Mouse (Mus musculus) thymus, adult 18-20 months (tissue): ENCODE data around the gene Clba1.
A peak's percentile ranks its signal among the peaks of the same experiment; 100 is the strongest.

Source experiments
- DNase-seq, 2 experiments: peaks; one replicate each; pipeline ENCODE4 v3.0.0; 2022; ENCODE audit warnings: mixed read lengths in 2 of 2

Gene Clba1

DNA sequence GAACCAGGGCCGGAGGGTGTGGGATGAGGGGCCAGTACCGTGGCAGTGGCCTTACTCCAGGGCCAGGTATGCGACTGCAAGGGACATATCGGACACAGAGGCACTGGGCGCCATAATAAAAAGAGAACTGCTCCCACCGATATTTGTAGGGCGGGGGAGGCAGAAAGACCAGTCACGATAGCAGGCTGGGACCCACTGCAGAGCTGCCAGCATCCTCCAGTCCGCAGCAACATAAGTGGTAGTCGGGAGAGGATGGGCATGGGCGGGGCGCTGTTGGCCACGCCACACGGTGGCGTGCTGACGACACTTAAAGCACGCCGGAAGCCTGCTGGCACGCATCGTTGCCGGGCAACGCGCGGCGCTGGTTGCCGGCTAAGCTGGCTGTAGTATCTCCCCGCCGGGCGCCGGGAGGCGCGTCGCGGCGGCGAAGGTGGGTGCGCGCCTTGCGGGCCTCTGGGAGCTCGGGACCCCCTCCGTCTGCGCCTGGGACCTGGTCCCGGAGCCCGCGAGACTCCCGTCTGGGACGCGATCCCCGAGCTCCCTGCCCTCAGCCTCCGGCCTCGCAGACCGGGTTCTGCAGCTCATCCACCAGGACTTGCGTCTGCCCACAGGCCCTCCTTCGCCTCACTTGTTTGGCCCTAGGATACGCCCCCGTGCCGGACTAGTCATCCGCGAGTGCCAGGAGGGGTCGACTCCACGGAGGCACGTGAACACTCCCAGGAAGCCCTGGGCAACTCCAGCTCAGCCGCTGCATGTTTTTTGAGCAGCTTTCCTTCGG, at the start of gene Clba1:
Gene Clba1, plus strand, starts transcription at position 351 of the 778 bp plus-strand sequence.
- peak; percentile 80 to 83 for DNase-seq

DNA sequence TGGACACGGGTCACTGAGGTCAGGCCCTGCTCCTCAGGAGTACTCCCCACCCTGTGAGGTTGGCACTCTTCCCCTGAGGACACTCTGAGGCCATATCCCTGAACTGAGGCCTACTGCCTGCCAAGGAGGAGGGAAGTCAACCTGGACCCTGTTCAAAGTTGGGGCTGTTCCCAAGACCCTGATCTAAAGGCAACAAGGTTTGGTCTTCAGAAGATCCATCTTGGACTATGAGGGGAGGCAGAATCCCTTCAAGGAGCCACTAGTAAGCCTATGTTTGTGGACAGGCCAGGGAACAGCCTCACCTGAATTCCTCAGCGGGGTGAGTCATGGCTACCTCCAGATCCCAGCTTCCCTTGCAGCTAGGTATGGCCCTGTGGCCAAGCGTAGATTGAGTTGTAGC, 49.3 kb upstream of the Clba1 start:
- no peak for DNase-seq

DNA sequence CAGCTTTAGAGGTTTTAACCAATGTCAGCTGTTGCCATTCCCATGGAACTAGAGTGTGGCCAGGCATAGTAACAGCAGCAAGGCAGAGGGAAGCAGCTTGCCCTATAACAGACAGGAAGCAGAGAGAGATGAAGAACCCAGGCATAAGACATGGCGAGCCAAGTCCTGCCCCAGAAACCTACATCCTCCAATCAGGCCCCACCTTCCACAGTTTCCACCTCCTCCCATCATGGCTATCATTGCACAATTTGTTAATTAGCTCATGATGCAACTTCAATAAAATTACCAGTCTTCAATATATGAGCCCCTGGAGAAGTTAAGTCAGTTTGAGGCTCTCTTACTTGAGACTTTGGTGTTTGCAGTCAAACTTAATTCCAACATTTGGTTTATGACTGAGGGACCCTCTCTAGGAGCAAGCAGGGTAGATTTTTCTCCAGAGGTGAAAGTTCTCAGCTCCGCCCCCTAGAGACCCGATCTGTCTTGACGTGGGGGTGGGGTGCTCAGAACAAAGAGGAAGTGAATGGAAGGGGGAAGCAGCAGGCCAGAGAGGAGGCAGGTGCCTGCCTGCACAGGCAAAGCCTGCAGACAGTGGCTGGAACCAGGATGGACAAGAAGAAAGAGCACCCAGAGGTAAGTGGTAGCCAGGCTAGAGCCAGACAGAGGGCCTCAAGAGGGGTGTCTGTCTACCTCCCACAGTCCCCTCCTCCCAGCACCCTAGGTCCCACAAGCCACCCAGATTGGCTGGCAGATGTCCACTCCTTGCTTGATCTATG, 48.4 kb upstream of the Clba1 start, which contains the start of gene Pld4:
Gene Pld4, plus strand, starts transcription at position 502 of the 773 bp plus-strand sequence.
- no peak for DNase-seq

DNA sequence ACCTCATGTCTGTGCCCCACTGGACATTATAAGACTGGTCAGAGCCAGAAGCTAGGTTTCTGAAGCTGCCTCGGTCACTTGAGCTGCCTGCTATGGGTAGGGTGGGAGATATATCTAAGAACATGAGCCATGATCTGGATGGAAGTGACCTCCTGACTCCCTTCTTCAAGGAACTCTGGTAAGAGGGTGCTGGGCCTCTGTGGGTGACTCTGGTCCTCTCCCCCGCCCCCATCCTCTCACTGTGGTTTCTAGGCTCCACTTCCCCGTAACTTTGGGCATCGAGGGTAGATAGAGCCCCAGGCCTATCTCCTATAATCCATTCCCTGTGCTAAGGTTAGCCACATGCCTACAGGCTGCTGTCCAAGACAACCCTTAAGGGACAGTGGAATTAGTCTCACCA, 47.3 kb upstream of the Clba1 start:
- no peak for DNase-seq

DNA sequence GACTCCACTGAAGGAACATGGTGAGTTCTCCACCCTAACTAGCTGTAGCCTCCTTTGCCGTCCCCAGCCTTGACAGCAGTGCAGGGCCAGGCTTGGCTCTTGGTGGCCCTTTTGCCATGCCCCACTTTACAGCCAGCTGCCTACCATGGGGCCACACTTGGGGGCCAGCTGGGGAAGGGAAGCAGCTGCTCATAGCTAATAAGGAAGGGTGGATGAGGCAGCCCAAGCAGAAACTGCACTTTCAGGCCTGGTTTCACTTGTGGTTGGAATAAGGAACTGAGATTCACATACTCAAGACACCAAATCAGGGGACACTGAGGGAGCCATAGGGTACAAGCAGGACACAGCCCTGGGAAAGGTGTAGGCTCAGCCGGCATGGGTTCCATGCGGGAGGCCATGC, 46.7 kb upstream of the Clba1 start:
- DNase-seq = no peak

DNA sequence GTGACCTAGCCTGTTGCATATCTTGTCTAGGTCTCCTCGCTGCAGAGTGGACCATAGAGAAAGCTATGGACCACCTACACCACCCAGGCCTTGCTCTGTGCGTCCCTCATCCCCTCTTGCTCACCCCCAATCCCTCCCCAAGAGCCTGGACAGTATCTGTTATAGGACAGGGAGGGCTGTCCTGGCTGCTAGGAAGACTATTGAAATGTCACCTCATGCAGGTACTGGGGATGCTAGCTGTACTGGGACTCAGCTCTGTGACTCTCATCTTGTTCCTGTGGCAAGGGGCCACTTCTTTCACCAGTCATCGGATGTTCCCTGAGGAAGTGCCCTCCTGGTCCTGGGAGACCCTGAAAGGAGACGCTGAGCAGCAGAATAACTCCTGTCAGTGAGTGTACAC, 45.6 kb upstream of the Clba1 start:
- DNase-seq = no peak

DNA sequence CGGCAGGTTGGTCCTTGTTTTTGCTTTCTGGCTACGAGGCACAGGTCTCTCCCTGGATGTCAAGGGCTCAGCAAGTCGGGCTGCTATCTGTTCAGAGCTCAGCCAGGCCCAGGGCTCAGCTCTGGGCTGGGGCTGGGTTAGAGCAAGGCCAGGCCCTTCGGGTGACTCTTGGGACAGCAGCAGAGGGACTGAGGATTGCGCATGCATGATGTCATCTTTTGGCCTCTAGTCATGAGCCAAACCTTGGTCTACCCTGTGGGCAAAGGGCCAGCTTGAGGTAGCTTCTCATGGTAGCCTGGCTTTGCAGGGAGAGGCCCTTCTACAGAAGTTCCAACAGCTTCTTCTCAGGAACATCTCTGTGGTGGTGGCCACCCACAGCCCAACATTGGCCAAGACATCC, 44.6 kb upstream of the Clba1 start:
- DNase-seq = no peak

DNA sequence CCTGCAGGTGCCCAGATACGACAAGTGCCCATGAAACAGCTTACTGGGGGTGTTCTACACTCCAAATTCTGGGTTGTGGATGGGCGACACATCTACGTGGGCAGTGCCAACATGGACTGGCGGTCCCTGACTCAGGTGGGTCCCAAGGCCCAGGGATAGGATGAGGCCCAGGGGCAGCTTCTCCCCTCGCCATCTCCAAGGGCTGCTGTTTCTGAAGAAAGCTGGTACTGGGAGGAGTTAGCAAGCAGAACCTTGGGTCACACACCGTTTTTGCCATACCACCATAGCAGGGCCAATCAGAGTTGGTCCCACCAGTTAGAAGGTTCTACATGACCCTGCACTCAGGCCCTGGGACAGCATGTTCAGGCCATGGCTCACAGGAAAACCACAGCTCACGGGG, 43.7 kb upstream of the Clba1 start:
- no peak for DNase-seq

DNA sequence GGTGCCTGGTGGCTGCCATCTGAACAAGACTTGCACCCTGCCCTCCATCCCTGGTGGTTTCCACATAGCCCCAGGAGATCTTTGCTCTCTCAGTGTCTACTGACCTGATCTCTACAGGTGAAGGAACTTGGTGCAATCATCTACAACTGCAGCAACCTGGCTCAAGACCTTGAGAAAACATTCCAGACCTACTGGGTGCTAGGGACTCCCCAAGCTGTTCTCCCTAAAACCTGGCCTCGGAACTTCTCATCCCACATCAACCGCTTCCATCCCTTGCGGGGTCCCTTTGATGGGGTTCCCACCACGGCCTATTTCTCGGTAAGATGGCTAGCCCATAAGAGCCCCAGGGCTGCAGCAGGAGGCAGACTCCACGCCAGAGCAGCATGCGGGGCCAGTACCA, 42.2 kb upstream of the Clba1 start:
- no peak for DNase-seq

DNA sequence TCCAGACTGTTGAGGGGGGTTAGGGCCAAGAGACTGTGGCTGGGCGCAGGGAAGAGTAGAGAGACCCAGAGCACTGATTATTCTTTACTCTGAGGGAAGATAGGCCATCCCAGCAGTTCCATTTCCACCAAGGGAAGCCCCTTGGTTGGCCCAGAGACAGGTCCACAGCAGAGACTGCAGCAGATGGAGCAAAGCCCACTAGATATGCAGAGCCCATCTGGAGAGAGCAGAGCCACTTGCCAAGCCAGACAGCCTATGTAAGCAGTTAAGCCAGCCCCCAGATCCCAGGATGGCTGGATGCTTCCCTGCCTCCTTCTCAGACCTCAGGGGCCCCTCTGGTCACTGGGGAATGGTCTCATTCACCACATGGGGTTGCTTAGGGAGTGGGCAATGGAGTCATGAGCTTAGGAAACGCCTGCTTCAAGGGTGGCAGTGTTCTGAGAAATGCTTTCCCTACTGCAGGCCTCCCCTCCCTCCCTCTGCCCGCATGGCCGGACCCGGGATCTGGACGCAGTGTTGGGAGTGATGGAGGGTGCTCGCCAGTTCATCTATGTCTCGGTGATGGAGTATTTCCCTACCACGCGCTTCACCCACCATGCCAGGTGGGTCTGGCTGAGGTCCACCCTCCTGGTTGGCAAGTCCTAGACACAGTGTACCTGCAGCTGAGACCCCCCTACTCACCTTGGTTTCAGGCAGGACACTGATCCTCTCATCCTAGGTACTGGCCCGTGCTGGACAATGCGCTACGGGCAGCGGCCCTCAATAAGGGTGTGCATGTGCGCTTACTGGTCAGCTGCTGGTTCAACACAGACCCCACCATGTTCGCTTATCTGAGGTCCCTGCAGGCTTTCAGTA, 41.5 kb upstream of the Clba1 start:
- DNase-seq = no peak

DNA sequence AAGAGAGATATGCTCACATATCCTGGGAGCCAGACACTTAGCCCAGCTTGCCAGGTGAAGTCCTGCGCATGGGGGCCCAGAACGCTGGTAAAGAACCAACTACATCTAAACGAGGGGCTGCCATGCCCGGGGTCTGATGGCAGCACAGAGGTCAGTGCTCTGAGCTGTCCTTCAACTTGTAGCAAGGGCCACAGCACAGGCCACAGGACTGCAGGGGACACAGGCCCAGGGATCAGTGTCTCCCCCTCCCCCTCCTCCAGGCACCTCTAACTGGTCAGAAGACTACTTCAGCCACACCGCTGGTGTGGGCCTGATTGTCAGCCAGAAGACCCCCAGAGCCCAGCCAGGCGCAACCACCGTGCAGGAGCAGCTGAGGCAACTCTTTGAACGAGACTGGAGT, 40.6 kb upstream of the Clba1 start:
- DNase-seq = no peak

DNA sequence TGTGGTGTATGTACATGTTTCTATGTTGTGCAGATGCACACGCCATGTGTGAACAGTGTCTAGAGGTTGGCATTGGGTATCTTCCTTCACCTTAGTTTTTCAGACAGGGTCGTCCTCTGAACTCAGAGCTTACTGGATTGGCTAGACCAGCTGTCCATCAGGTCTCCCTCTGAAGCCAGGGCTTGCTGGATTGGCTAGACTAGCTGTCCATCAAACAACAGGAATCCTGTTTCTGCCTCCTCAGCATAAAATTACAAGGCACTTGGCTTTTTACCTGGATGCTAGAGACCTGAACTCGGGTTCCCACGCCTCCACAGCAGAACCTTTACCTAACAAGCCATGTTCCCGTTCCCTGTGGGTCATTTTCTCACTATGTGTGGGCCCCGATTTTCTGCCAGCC, 39.7 kb upstream of the Clba1 start:
- DNase-seq = no peak

DNA sequence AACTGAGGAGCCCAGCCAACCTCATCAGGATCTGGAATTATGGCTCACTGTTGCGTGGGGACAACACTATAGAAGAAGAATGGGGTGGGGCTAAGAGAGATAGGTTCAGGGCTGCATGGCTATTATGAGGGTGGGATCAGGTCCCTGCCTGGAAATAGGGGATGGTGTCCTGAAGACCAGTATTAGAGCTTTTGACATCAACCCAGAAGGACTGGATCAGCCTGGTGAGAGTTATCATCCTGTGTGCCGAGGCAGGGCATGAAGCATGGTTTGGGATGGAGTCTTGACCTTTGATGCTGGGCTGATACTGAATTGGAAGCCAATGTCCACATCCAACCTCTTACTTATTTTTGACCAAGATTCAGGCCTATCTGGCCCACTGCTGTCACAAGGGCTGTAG, 39.0 kb upstream of the Clba1 start:
- no peak for DNase-seq

DNA sequence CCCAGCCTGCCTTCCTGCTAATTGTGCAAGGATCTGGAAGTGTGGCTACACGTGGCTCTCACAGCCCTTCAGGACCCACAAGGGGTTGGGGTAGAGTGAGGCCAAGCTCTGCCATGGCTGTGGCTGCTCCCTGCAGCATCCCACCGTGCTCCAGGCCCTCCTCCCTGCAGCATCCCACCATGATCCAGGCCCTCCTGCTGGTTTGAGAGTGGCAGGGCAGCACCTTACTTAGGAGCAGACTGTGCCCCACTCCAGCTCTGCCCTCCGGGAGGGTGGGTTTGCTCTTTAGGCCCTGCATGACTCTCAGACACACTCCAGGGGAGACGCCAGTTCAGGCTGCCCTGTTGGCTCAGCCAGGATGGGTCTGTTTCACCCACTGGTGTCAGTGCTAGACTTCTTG, 38.3 kb upstream of the Clba1 start:
- no peak for DNase-seq

DNA sequence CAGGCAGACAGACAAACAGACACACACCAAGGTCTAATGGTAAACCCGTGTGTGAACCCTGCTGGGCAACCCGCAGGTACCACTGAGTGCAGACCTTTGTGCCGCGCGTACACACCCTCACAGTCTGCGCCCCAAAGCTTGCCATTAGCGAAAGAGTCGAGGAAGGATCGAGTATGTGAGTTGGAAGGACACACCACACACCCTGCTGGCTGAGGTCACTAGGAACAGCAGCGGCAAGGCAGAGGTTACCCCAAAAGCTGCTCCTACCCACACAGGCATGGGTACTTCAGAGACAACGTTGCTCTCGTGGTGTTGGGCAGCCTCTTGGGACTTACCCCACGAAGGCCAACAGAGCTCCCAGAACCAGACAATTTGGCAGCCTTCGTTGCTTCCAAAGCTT, 36.4 kb upstream of the Clba1 start:
- DNase-seq = no peak

DNA sequence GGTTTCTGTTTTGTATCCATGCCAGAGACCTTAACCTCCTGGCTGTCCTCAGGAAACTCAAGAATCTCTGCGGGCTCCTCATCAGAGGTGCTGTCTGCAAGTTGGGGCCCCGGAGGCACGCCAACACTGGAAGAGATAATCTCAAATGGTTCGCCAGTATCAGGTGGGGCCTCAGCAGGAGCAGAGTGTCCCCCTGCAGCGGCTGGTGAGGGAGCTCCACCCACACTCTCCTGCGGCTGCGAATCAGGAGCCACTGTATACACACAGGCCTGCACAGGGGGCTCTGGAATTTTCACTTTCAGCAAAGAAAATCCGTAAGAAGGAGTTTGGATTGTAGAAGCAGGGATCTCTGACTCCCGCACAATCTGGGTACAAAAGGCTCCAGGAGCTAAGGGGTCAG, 35.4 kb upstream of the Clba1 start:
- no peak for DNase-seq

DNA sequence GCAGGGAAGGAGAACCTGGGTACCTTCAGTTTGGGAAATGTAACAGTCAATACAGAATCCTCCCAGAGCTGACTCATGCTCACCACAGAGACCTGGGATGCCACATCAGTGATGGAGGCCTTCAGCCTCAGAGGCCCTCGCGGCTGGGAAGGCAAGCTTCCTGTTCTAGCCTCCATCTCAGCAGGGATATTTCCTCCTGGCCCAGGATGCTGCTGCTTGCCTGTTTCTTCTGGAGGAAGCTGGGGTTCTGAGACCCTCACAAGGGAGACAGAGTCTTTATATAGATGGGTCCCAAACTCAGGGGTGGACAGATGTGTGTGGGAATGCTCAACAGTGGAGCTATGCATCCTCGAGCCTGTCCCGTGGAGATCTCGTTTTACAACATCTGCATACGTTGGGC, 34.7 kb upstream of the Clba1 start:
- no peak for DNase-seq

DNA sequence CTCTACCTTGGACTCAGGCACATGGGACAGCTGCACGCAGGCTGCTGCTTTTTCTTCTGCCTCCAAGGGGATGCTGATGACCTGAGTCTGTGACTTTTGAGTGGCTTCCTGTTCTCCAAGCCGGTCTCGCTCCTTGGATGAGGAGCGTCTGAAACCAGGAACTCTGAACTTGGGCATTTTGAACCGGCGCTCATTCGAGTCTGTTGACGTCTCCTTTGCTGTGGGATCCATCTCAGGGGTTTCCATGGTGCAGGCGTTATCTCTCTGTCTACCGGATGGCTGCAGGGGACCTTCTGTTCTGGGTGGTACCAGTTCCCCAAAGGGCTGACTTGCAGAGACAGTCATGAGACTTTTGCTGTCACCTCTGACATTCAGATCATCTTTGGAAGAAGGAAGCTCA, 34.3 kb upstream of the Clba1 start:
- no peak for DNase-seq

DNA sequence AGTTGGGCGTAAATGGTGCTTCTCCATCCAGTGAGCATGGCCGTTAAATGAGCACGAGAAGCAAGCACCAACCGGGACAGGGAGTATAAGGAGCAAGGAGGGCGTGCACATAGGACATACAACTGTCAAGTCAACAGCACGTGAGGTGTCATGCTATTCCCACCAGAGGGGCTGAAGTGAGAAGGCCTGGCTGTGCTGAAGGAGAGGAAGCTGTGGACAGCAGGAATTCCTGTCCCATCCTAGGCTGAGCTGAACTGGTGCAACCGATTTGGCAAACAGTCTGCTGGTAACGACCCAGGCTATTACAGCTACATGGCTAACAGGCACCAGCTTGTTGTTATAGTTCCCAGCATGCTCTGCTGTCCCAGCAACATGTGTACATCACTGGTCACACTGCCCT, 17.7 kb upstream of the Clba1 start:
- DNase-seq = no peak

DNA sequence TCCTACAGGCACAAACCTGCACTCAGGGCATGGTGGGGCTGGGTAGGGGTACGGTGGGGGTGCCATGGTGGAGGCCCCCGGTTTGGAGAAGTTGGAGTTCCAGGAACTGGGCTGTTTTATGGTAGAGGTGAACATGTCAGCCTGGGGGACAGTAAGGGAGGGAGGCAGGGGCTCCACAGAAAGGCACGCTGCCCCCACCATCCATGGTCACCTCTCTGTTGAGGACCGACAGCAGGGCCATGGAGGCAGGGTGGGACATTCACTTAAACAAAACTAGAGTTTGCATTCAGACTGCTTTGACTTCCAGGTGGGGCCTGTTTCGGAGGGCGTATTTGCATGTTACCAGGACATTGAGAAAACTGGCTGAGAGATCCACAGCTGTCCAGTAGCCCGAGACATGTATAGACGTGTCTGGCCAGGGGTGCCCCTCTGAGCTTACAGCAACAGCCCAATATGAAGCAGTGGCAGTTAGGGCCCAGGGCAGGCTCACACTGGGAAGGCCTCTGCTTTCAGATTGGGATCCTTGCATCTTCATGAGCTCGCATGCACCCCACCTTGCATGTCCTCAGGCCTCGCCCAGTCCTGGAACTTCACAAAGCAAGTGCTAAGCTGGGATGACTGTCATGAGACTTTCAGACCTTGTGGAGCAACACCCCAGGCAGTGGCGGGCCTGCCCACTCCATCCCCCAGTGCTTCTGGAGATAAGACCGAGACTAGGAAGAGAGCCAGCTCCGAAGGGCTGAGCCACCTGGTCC, 15.0 kb upstream of the Clba1 start:
- DNase-seq = no peak

DNA sequence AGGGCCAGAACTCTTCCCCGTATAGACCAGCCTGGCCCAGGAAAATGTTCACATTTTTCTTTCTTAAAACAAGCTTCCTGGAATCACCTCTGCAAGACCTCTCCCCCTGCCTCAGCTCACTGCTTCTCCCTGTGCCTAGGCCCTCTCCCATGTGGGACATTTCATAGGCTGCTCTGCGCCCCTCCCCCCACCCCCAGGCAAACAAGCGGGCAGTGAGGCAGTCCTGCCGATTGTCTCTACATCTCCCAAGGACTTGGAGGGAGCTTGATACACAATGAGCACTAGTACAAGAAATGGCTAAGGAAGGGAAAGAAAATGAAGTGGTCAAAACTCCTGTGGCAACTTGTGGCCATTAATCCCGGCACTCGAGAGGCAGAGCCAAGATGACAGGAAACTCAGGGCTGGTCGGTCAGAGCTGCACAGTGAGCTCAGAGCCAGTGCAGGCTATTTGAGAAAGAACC, 14.4 kb upstream of the Clba1 start:
- DNase-seq = no peak

DNA sequence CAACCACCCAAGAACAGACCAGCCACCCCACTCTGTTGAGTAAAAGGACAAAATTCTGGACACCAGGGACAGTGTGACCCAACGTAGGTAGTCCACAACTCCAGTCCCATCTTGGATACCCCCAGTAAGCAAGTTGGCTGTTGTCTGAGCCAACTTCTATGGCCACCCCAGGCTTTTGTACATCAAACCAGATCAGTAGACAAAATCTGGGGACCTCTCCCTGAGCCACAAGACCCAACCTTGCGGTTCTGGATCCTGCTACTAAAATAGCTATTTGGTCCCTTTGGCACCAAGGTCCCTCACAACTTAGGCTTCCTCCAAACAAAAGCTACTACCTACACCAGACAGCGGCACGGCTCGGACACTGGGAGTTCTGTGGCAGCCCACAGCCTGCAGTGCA, 13.7 kb upstream of the Clba1 start:
- DNase-seq = no peak
